Mouse (Mus musculus): ENCODE results near the gene Bcam. TPM values are rescaled to one million over a fixed set of nuclear protein-coding genes. Genes with fewer than 3 reads are reported as not detected.
A peak's percentile ranks its signal among the peaks of the same experiment; 100 is the strongest.

Gene Bcam
- polyA plus RNA-seq, 1 experiment from 2014 or later = 13.2 TPM

DNA sequence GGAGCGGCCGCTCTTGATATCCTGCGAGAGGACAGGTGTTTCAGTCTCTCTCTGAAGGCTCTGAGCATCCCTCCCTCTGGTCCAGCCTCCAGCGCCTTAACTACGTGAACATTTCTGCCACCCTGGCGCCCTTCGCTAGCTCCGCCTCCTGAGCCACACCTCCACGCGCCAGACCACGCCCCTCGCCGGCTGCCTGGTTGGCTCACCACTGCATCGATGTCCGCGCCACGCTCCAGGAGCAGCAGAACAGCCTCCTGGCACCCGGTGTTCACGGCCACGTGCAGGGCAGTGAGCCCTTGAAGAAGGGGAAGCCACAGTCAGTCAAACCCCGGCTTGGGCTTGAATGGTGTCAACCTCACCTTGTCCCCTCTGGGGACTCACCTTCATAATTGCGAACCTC lies 40.3 kb upstream of the Bcam start:
- 3% methylated on average over 22 of the region's 22 CpGs for WGBS
- peak; percentile 9; the same call in 1 of the 2 replicates for ATAC-seq (ENCODE audit: low FRiP score)
- DNase-seq (ENCODE audit: low spot score, missing footprints) = no peak

DNA sequence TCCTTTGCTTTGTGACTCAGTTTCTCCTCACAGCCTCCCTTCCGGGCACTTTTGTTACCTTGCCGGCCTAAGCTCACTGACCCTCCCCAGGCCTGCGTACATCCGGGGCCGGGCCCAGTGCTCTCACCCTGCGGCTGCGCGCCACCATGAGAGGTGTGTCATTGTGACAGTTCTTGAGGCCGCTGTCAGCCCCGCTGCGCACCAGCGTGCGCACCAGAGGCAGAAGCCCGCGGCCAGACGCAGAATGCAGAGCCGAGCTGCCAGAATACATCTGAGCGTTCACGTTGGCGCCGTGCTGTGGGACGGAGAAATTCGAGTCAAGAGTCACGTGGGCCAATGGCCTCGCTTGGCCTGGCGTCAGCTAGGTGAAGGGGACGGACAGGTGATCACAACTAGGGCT lies 38.6 kb upstream of the Bcam start:
- DNase-seq (ENCODE audit: low spot score, missing footprints) (no peak), ATAC-seq (ENCODE audit: low FRiP score) (peak; percentile 67)
- H3K36me3 ChIP-seq (ENCODE audit: control insufficient read depth, insufficient read depth, low read length) = no peaks in the 10 kb centered on the region
- H3K4me2 ChIP-seq = peak overlapping the region; percentile 12
- no peak overlapping the region for H3K9ac ChIP-seq (ENCODE audit: low read length)
- WGBS = 4% methylated on average over 27 of the region's 27 CpGs
- no peaks in the 10 kb centered on the region for H3K9me3 ChIP-seq (ENCODE audit: control insufficient read depth, low read length)
- H3K27me3 ChIP-seq (ENCODE audit: control insufficient read depth, insufficient read depth, low read length) = peaks cover 42% of the 10 kb centered on the region
- H3K4me1 ChIP-seq (ENCODE audit: control insufficient read depth, insufficient read depth, low read length) = peaks cover 4% of the 10 kb centered on the region
- H3K4me3 ChIP-seq (ENCODE audit: low read depth, low read length) = no peak overlapping the region
- no peak overlapping the region for H3K27ac ChIP-seq (ENCODE audit: low read depth, low read length)

More for the DNA sequence above, 40.3 kb upstream of the Bcam start:
- Histone ChIP-seq H3K36me3 (ENCODE audit: control insufficient read depth, insufficient read depth, low read length) (no peaks in the 10 kb centered on the region), H3K9me3 (ENCODE audit: control insufficient read depth, low read length) (no peaks in the 10 kb centered on the region), H3K4me2 (peak overlapping the region; percentile 20; the same call in 1 of the 2 replicates), H3K4me1 (ENCODE audit: control insufficient read depth, insufficient read depth, low read length) (peaks cover 9% of the 10 kb centered on the region), H3K9ac (ENCODE audit: low read length) (no peak overlapping the region), H3K27me3 (ENCODE audit: control insufficient read depth, insufficient read depth, low read length) (peaks cover 42% of the 10 kb centered on the region), H3K27ac (ENCODE audit: low read depth, low read length) (no peak overlapping the region), H3K4me3 (ENCODE audit: low read depth, low read length) (no peak overlapping the region)

- Histone ChIP-seq H3K4me2 (no peak overlapping the region), H3K27ac (ENCODE audit: low read depth, low read length) (no peak overlapping the region)
- 84% methylated on average over 8 of the region's 8 CpGs for WGBS
Observed at GRCm38 (mm10) chr7:19806356-19806969, 35.6 kb upstream of the Bcam start.

GRCm38 (mm10) chr7:19802995-19803394 lies 32.2 kb upstream of the Bcam start:
- DNase-seq (ENCODE audit: low spot score, missing footprints) = peak; percentile 96
- no peaks in the 10 kb centered on the region for H3K27me3 ChIP-seq (ENCODE audit: control insufficient read depth, insufficient read depth, low read length)
- H3K4me2 ChIP-seq = no peak overlapping the region
- no peaks in the 10 kb centered on the region for H3K9me3 ChIP-seq (ENCODE audit: control insufficient read depth, low read length)
- ATAC-seq (ENCODE audit: low FRiP score) = peak; percentile 35; the same call in 1 of the 2 replicates
- no peak overlapping the region for H3K4me3 ChIP-seq (ENCODE audit: low read depth, low read length)
- H3K4me1 ChIP-seq (ENCODE audit: control insufficient read depth, insufficient read depth, low read length) = no peaks in the 10 kb centered on the region
- WGBS = 25% methylated on average over 6 of the region's 7 CpGs
- no peaks in the 10 kb centered on the region for H3K36me3 ChIP-seq (ENCODE audit: control insufficient read depth, insufficient read depth, low read length)
- no peak overlapping the region for H3K27ac ChIP-seq (ENCODE audit: low read depth, low read length)
- H3K9ac ChIP-seq (ENCODE audit: low read length) = no peak overlapping the region

More at GRCm38 (mm10) chr7:19806356-19806969, 35.6 kb upstream of the Bcam start:
- H3K9ac ChIP-seq (ENCODE audit: low read length) = no peak overlapping the region
- no peak for ATAC-seq (ENCODE audit: low FRiP score)
- peaks cover 32% of the 10 kb centered on the region for H3K27me3 ChIP-seq (ENCODE audit: control insufficient read depth, insufficient read depth, low read length)
- no peaks in the 10 kb centered on the region for H3K36me3 ChIP-seq (ENCODE audit: control insufficient read depth, insufficient read depth, low read length)
- no peak for DNase-seq (ENCODE audit: low spot score, missing footprints)
- H3K4me3 ChIP-seq (ENCODE audit: low read depth, low read length) = no peak overlapping the region
- no peaks in the 10 kb centered on the region for H3K9me3 ChIP-seq (ENCODE audit: control insufficient read depth, low read length)
- peaks cover 4% of the 10 kb centered on the region for H3K4me1 ChIP-seq (ENCODE audit: control insufficient read depth, insufficient read depth, low read length)

DNA sequence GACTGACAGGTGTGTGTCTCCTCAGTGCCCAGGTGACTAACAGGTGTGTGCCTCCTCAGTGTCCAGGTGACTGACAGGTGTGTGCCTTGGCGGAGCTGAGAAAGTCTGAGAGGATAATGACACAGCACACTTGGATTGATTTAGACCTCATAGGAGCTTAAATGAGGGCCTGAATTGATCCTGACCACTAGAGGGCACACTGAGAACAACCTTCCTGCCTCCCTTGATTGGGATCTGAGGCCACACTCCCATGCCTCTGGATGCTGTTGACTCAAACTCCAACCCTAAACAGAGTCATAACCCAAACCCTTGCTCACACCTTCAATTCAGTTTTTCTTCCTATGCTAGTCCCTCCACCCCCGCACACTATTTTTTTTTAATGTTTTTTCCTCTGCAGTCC lies 29.9 kb upstream of the Bcam start:
- Histone ChIP-seq H3K4me2 (no peak overlapping the region), H3K27me3 (ENCODE audit: control insufficient read depth, insufficient read depth, low read length) (peaks cover 15% of the 10 kb centered on the region), H3K9me3 (ENCODE audit: control insufficient read depth, low read length) (no peaks in the 10 kb centered on the region), H3K36me3 (ENCODE audit: control insufficient read depth, insufficient read depth, low read length) (no peaks in the 10 kb centered on the region), H3K4me1 (ENCODE audit: control insufficient read depth, insufficient read depth, low read length) (no peaks in the 10 kb centered on the region), H3K27ac (ENCODE audit: low read depth, low read length) (no peak overlapping the region), H3K4me3 (ENCODE audit: low read depth, low read length) (no peak overlapping the region), H3K9ac (ENCODE audit: low read length) (no peak overlapping the region)
- DNase-seq (ENCODE audit: low spot score, missing footprints) (peak; percentile 93), ATAC-seq (ENCODE audit: low FRiP score) (no peak)
- WGBS = 29% methylated on average over 2 of the region's 2 CpGs

DNA sequence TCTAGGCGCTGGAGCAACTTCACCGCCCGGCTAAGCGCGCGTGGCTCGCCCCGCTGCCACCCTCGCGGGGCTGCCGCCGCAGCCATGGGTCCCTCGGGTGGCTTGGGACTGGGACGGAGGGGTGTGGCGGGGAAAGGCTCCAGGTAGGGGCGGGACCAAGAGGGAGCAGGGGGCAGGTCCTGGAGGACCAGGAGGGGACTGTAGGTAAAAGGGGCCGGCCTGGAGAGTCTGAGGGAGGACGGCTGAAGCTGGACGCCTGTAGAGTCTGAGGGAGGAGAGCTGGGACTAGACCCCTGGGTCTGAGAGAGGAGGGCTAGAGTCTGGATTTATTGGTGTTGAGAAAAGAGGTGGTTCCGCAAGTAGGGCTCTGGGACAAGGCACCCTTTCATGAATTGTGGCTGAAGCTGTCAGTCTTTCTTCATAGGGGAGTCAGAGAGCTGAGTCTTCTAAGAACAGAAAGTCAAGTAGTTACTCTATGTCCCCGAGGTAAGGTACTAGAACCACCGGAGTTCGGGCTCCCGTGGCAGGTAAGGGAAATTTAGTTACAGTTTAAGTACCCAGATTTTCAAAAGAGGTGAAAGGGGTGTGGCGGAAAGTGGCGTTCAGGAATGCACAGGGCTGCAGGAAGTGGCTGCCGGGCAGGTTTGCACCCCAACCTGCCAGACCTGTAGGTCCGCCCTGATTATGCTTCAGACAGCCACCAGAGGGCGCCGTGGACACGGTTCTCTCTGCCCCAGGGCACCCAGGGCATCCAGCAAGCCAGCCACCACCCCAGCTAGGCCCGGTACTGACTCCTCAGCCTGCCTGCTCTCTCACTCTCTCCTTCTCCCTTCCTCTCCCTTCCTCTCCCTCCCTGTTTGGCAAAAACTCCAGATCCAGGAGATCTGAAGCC lies 26.1 kb upstream of the Bcam start, which contains the start of gene Cblc:
TSS of gene Cblc (minus strand) at position 113 of the 892 bp plus-strand sequence.
- WGBS = 3% methylated on average over 32 of the region's 32 CpGs
- H3K4me3 ChIP-seq (ENCODE audit: low read depth, low read length) = no peak within 1 kb of the TSS
- H3K27me3 ChIP-seq (ENCODE audit: control insufficient read depth, insufficient read depth, low read length) = peaks cover 17% of the 10 kb centered on the region
- ATAC-seq (ENCODE audit: low FRiP score) = peak; percentile 67
- H3K4me1 ChIP-seq (ENCODE audit: control insufficient read depth, insufficient read depth, low read length) = no peaks in the 10 kb centered on the region
- H3K9me3 ChIP-seq (ENCODE audit: control insufficient read depth, low read length) = no peaks in the 10 kb centered on the region
- H3K4me2 ChIP-seq = no peak within 1 kb of the TSS
- no peak within 1 kb of the TSS for H3K27ac ChIP-seq (ENCODE audit: low read depth, low read length)
- peak; percentile 93 for DNase-seq (ENCODE audit: low spot score, missing footprints)
- no peaks in the 10 kb centered on the region for H3K36me3 ChIP-seq (ENCODE audit: control insufficient read depth, insufficient read depth, low read length)
- H3K9ac ChIP-seq (ENCODE audit: low read length) = 0 out of 2 replicates have a peak within 1 kb of the TSS, but pooled peaks have one; percentile 5

GRCm38 (mm10) chr7:19796254-19796653 lies 25.4 kb upstream of the Bcam start:
- Histone ChIP-seq H3K4me2 (no peak overlapping the region), H3K4me1 (ENCODE audit: control insufficient read depth, insufficient read depth, low read length) (no peaks in the 10 kb centered on the region), H3K9ac (ENCODE audit: low read length) (0 out of 2 replicates have a peak overlapping the region, but pooled peaks have one; percentile 5), H3K27ac (ENCODE audit: low read depth, low read length) (no peak overlapping the region), H3K27me3 (ENCODE audit: control insufficient read depth, insufficient read depth, low read length) (peaks cover 17% of the 10 kb centered on the region), H3K4me3 (ENCODE audit: low read depth, low read length) (no peak overlapping the region), H3K36me3 (ENCODE audit: control insufficient read depth, insufficient read depth, low read length) (no peaks in the 10 kb centered on the region), H3K9me3 (ENCODE audit: control insufficient read depth, low read length) (no peaks in the 10 kb centered on the region)
- no peak for DNase-seq (ENCODE audit: low spot score, missing footprints)
- WGBS = 15% methylated on average over 18 of the region's 18 CpGs
- ATAC-seq (ENCODE audit: low FRiP score) = no peak

GRCm38 (mm10) chr7:19795236-19795635 lies 24.4 kb upstream of the Bcam start:
- ATAC-seq (ENCODE audit: low FRiP score) (no peak), DNase-seq (ENCODE audit: low spot score, missing footprints) (no peak)
- no peaks in the 10 kb centered on the region for H3K36me3 ChIP-seq (ENCODE audit: control insufficient read depth, insufficient read depth, low read length)
- WGBS = 64% methylated on average over 2 of the region's 2 CpGs
- H3K9me3 ChIP-seq (ENCODE audit: control insufficient read depth, low read length) = no peaks in the 10 kb centered on the region
- no peaks in the 10 kb centered on the region for H3K4me1 ChIP-seq (ENCODE audit: control insufficient read depth, insufficient read depth, low read length)
- no peak overlapping the region for H3K27ac ChIP-seq (ENCODE audit: low read depth, low read length)
- H3K27me3 ChIP-seq (ENCODE audit: control insufficient read depth, insufficient read depth, low read length) = peaks cover 17% of the 10 kb centered on the region
- H3K4me2 ChIP-seq = no peak overlapping the region
- no peak overlapping the region for H3K4me3 ChIP-seq (ENCODE audit: low read depth, low read length)
- H3K9ac ChIP-seq (ENCODE audit: low read length) = no peak overlapping the region

All from midbrain, embryonic 11.5 days (tissue).